Mouse (Mus musculus) layer of hippocampus, adult 8-10 months (tissue): Measurements from ENCODE around the gene B4galt4. TPM values are rescaled to one million over a fixed set of nuclear protein-coding genes. Genes with fewer than 3 reads are reported as not detected.
"Not testable (repeated sequence)": the region's sequence is repeated elsewhere in the genome, so short reads cannot be mapped to it uniquely, and the experiment has no call there.

Experiments used
- DNase-seq, 2 experiments: peaks; one replicate each; pipeline ENCODE4 v3.0.0; 2022; ENCODE audit warnings: low spot score in 2 of 2
- total RNA-seq, 4 experiments: library from RNA; stranded (reverse); gene quantifications; 2 replicates each; pipeline ENCODE4 v1.2.4; 2022

B4galt4 gene
- 10 to 100 TPM; 31.4 to 39.8 (median 34.5) TPM for total RNA-seq

- DNase-seq = peak; percentile 63 to 80
Observed at GRCm38 (mm10) chr16:38742113-38742658, at the start of gene B4galt4. Gene B4galt4, plus strand, starts transcription at chr16:38742264.

- DNase-seq = no peak
Observed at GRCm38 (mm10) chr16:38694906-38695540, 47.0 kb upstream of the B4galt4 start.

GRCm38 (mm10) chr16:38695557-38695956, 46.5 kb upstream of the B4galt4 start:
- DNase-seq = no peak

- no peak for DNase-seq
Observed at GRCm38 (mm10) chr16:38697611-38698010, 44.5 kb upstream of the B4galt4 start.

DNA sequence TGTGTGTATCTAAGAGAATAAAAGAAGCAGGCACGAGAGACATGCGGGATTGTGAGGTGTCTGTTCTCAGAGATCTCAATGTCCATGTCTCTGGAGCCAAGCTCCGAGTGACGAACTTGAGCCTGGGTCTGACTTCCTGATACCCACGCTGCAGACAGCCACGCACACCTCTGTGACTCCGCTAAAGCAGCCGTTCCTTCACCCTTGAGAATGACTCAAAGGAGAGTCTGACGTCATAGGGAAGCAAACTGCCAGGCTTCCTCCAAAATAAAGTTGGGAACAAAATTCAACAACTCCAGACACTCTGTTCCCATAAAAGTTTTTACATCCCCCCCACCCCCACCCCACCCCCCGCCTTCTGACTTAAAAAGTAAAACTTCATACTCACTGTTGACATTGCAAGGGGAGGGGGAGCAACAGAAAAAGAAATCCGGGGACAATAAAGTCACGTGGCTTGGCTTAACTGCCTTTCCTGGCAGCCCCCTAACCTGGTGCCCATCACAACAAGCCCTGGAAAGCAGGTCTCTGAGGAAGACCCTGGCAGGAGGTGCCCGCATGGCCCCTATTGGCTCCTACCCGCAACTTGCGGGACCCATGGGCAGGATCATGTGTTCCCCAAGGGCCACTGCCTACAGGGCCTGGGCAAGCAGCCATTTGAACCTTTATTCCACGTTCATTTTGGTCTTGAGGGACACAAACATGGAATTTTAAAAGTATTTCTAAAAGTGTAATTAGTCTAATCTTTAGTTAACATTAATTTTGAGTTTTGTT, 41.5 kb upstream of the B4galt4 start:
- no peak for DNase-seq

GRCm38 (mm10) chr16:38701492-38702185, 40.4 kb upstream of the B4galt4 start:
- DNase-seq = no peak

DNA sequence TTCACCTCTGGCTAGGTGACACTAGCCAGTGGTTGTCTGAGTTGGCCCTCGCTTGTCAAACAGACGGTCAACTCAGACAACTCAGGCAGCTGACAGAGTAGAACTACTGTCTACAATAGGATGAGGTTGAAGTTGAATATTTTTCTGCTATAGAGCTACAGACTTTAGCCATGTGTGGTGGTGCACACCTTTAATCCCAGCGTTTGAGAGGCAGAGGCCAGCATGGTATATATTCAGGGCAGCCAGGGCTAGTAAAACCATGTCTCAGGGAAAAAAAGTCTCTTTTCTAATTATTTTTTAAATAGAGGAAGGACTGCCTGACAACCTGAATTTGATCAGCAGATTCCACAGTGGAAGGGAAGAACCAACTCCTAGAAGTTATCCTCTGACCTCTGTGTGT, 39.7 kb upstream of the B4galt4 start:
- DNase-seq = no peak

DNA sequence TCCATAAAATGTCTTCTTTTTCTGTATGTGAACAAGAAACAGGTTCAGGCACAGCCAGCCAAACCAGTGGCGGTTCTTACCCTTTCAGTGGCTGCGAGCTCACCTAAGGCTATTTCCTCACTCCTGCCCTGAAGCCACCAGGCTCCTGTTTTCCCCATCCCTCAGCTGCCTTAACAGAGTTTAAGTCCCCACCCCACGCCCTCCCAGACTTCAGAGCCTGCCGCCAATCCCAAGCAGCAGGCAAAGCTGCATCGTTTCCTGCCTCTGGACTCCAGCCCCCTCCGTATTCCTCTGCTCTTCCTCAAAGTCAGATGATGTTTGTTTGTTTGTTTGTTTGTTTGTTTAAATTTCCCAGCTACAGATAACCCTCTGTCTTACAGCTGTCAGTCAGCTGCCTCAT, 38.6 kb upstream of the B4galt4 start:
- DNase-seq = no peak

GRCm38 (mm10) chr16:38705531-38706281, 36.4 kb upstream of the B4galt4 start:
- DNase-seq = no peak

DNA sequence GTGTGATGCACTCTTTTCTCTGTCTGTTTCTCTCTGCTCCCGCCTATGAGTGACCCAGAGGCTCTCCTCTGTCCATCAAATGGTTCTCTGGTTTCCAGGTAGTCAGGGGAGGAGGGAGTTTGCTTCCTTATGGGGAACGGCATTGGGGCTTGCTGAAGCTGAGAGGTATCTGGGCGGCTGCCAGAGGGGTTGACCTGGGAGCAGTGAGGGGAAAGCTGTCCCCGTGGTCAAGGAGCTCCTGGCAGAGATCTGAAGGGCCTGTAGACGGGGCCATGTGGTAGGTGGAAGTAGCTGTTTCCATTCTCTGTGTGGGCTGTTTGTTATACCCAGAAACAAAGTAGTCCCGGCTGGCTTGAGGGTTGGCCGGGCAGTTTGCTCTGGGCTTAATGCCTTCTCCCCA, 35.3 kb upstream of the B4galt4 start:
- DNase-seq = no peak

GRCm38 (mm10) chr16:38708962-38709520, 33.0 kb upstream of the B4galt4 start:
- DNase-seq = no peak

DNA sequence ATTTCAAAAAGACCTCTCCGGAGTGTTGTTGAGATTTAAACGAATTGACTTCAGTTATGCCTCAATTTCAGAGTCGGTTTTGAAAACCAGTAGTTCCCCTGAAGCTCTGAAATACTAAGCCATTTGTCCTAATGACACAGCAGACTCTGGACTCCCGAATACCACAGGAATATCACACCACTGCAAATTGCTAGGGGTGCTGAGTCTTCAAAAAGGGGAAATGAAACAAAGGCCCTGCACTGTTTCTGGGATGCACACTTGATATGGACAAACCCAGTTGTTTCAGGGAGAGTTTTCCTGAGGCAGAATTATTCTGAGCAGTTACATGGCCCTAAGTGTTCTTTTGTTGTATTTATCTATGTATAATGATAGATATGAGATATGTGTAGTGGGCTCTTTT, 30.8 kb upstream of the B4galt4 start:
- DNase-seq = no peak

DNA sequence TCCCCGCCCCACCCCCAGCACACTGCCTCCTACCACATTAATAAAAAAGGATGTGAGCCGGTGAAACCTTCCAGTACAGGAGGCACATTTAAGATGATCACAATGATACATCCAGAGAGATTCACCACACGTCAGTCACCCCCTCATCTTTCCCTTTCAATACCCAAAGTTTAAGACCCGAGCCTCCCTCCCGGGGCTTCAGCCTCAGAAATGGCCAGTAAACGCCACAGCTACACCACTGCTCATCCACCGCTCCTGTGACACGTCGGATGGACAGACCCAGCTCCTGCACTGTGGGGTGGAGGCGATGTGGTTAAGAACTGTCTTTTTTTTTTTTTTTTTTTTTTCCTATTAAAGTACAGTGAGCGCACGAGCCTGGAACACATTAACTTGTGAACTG, 30.0 kb upstream of the B4galt4 start:
- no peak for DNase-seq

GRCm38 (mm10) chr16:38712581-38713403, 29.3 kb upstream of the B4galt4 start, which contains the start of gene Arhgap31:
Gene Arhgap31, minus strand, starts transcription at chr16:38713274.
- DNase-seq = peak; percentile 39 to 49

GRCm38 (mm10) chr16:38713404-38714258, 28.4 kb upstream of the B4galt4 start:
- DNase-seq = no peak

GRCm38 (mm10) chr16:38714259-38714526, 27.9 kb upstream of the B4galt4 start:
- DNase-seq = not testable (repeated sequence)

- no peak for DNase-seq
Observed at GRCm38 (mm10) chr16:38721377-38721776, 20.7 kb upstream of the B4galt4 start.

- DNase-seq = no peak
Observed at GRCm38 (mm10) chr16:38724256-38724655, 17.8 kb upstream of the B4galt4 start.

DNA sequence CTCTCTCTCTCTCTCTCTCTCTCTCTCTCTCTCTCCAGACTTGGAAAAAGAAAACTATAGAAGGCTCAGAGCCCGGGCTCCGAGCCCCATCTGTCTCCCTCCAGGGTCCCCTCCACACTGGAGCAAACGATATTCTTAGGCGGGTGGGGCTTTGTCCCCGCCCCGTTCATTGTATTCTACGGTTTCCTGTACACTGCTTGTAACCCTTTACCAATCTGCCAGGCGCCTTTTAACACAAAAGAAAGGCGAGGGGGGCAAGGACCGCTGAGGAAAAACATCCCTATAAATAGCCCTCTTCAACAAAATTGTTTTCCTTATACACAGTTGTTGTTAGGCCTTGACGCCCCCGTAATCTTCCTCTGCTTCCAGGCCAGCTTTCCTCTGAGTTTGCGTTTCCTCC, 17.1 kb upstream of the B4galt4 start:
- DNase-seq = no peak
